Mouse (Mus musculus) heart, postnatal 0 days (tissue): ENCODE measurements around the gene Ubash3a. TPM values are rescaled to one million over a fixed set of nuclear protein-coding genes. Genes with fewer than 3 reads are reported as not detected.

Experiments
- ATAC-seq: fragments of 200-750 bp; cut with Nextera tagmentation; 2 replicates; pipeline ENCODE4 v1.8.0; 2017; ENCODE audit warnings: low read depth, moderate number of reproducible peaks, moderate library complexity; ENCODE audit not compliant: insufficient read depth
- DNase-seq: peaks from one replicate; pipeline ENCODE4 v3.0.0-alpha.2; 2016; ENCODE audit warnings: low spot score
- H3K27ac ChIP-seq: fragments of 300-500 bp; sonication (generic); 2 replicates; pipeline ENCODE4 v1.5.1; 2014; ENCODE audit warnings: low read depth, mild to moderate bottlenecking
- H3K27me3 ChIP-seq: fragments of 300-500 bp; sonication (generic); 2 replicates; pipeline ENCODE4 v1.6.1; 2014; ENCODE audit warnings: low read length, mixed read lengths; ENCODE audit not compliant: control insufficient read depth, insufficient read depth
- H3K36me3 ChIP-seq: fragments of 300-500 bp; sonication (generic); replicated peaks from 2 replicates; pipeline ENCODE4 v1.6.1; 2014; ENCODE audit warnings: low read length, mixed read lengths; ENCODE audit not compliant: control insufficient read depth, insufficient read depth
- H3K4me1 ChIP-seq: fragments of 300-500 bp; sonication (generic); 2 replicates; pipeline ENCODE4 v1.6.1; 2014; ENCODE audit warnings: antibody characterized with exemption; ENCODE audit not compliant: control insufficient read depth, insufficient read depth
- H3K4me2 ChIP-seq: fragments of 300-500 bp; sonication (generic); 2 replicates; pipeline ENCODE4 v1.6.1; 2014; ENCODE audit warnings: low read depth, mild to moderate bottlenecking, low read length, moderate library complexity
- H3K4me3 ChIP-seq: fragments of 300-500 bp; sonication (generic); 2 replicates; pipeline ENCODE4 v1.5.1; 2014; ENCODE audit warnings: low read depth, low read length
- H3K9ac ChIP-seq: fragments of 300-500 bp; sonication (generic); replicated peaks from 2 replicates; pipeline ENCODE4 v1.6.1; 2014; ENCODE audit warnings: low read depth, low read length, mixed read lengths
- H3K9me3 ChIP-seq: fragments of 300-500 bp; sonication (generic); replicated peaks from 2 replicates; pipeline ENCODE4 v1.6.1; 2016; ENCODE audit warnings: low read length; ENCODE audit not compliant: control insufficient read depth
- CTCF ChIP-seq: IDR thresholded peaks from 2 replicates; pipeline ENCODE4 v1.5.1; 2016; ENCODE audit warnings: antibody characterized with exemption, control low read depth, low read depth
- EP300 ChIP-seq: IDR thresholded peaks from 2 replicates; pipeline ENCODE4 v1.6.1; 2016; ENCODE audit warnings: antibody characterized with exemption, low read depth
- WGBS: fragments of 180-500 bp; shearing (Covaris S2); extraction: QIAGEN DNeasy Blood & Tissue Kit; methylation state at CpG from one replicate; pipeline ENCODE4 v1.1.7; 2014; 5-methylcytosine and 5-hydroxymethylcytosine counted together
- polyA plus RNA-seq: library from polyadenylated mRNA; unstranded; fragments of >200 nt; fragmentation: Nextera tagmentation; extraction: Ambion mirVana; gene quantifications from 2 replicates; pipeline ENCODE4 v1.2.1, GENCODE M21; 2015
- total RNA-seq: library from RNA; depleted of rRNA; stranded (reverse); fragments of >200 nt; gene quantifications from 2 replicates; pipeline ENCODE4 v1.2.3, GENCODE M21; 2014; ENCODE audit warnings: low replicate concordance

The Ubash3a gene
- total and polyA plus RNA-seq, 2 experiments from 2014 or later: 0.20 TPM; not detected in 1

- Histone ChIP-seq H3K27ac (no peak overlapping the region), H3K27me3 (0 out of 2 replicates have a peak, but pooled peaks cover 4% of the 10 kb centered on the region), H3K4me1 (no peaks in the 10 kb centered on the region), H3K4me2 (no peak overlapping the region), H3K9ac (no peak overlapping the region), H3K4me3 (no peak overlapping the region), H3K36me3 (no peaks in the 10 kb centered on the region), H3K9me3 (no peaks in the 10 kb centered on the region)
- TF ChIP-seq EP300 (no peak), CTCF (peak; percentile 87)
- DNase-seq (peak; percentile 63), ATAC-seq (peak; percentile 47; the same call in 1 of the 2 replicates)
- 12% methylated on average over 4 of the region's 4 CpGs for WGBS
Observed at GRCm38 (mm10) chr17:31187370-31187769, 20.3 kb upstream of the Ubash3a start.

GRCm38 (mm10) chr17:31191825-31192224 lies 15.8 kb upstream of the Ubash3a start:
- no peak for DNase-seq
- Histone ChIP-seq H3K9me3 (no peaks in the 10 kb centered on the region), H3K36me3 (no peaks in the 10 kb centered on the region), H3K4me3 (no peak overlapping the region), H3K9ac (no peak overlapping the region), H3K27me3 (0 out of 2 replicates have a peak, but pooled peaks cover 4% of the 10 kb centered on the region), H3K27ac (no peak overlapping the region), H3K4me2 (no peak overlapping the region), H3K4me1 (no peaks in the 10 kb centered on the region)
- 79% methylated on average over 8 of the region's 8 CpGs for WGBS
- no peak for TF ChIP-seq CTCF
- TF ChIP-seq EP300: no peak
- no peak for ATAC-seq

- no peaks in the 10 kb centered on the region for H3K9me3 ChIP-seq
- 39% methylated on average over 2 of the region's 2 CpGs for WGBS
- TF ChIP-seq CTCF: no peak
- TF ChIP-seq EP300: no peak
Observed at GRCm38 (mm10) chr17:31192663-31193062, 15.0 kb upstream of the Ubash3a start.

GRCm38 (mm10) chr17:31193360-31193759 lies 14.3 kb upstream of the Ubash3a start:
- H3K4me1 ChIP-seq: no peaks in the 10 kb centered on the region
- no peaks in the 10 kb centered on the region for H3K36me3 ChIP-seq
- no peak overlapping the region for H3K4me2 ChIP-seq
- ATAC-seq (no peak), DNase-seq (no peak)
- no peak overlapping the region for H3K27ac ChIP-seq
- no peak overlapping the region for H3K4me3 ChIP-seq
- TF ChIP-seq CTCF (no peak), EP300 (no peak)
- no peaks in the 10 kb centered on the region for H3K9me3 ChIP-seq
- H3K9ac ChIP-seq: no peak overlapping the region
- 70% methylated on average over 9 of the region's 9 CpGs for WGBS
- 0 out of 2 replicates have a peak, but pooled peaks cover under 1% of the 10 kb centered on the region for H3K27me3 ChIP-seq

More at GRCm38 (mm10) chr17:31192663-31193062, 15.0 kb upstream of the Ubash3a start:
- Histone ChIP-seq H3K27me3 (0 out of 2 replicates have a peak, but pooled peaks cover 4% of the 10 kb centered on the region), H3K9ac (no peak overlapping the region), H3K4me2 (no peak overlapping the region), H3K4me1 (no peaks in the 10 kb centered on the region), H3K36me3 (no peaks in the 10 kb centered on the region), H3K27ac (no peak overlapping the region), H3K4me3 (no peak overlapping the region)
- ATAC-seq: no peak
- no peak for DNase-seq

- Histone ChIP-seq H3K9me3 (no peaks in the 10 kb centered on the region), H3K4me2 (no peak overlapping the region), H3K4me3 (no peak overlapping the region), H3K4me1 (no peaks in the 10 kb centered on the region), H3K27ac (no peak overlapping the region), H3K27me3 (no peaks in the 10 kb centered on the region), H3K9ac (no peak overlapping the region), H3K36me3 (no peaks in the 10 kb centered on the region)
- 59% methylated on average over 6 of the region's 6 CpGs for WGBS
- TF ChIP-seq EP300 (no peak), CTCF (no peak)
- ATAC-seq (no peak), DNase-seq (no peak)
Observed at GRCm38 (mm10) chr17:31195207-31195606, 12.5 kb upstream of the Ubash3a start.

GRCm38 (mm10) chr17:31196283-31196682 lies 11.4 kb upstream of the Ubash3a start:
- no peaks in the 10 kb centered on the region for H3K4me1 ChIP-seq
- H3K9ac ChIP-seq: no peak overlapping the region
- no peak overlapping the region for H3K4me2 ChIP-seq
- no peaks in the 10 kb centered on the region for H3K36me3 ChIP-seq
- no peaks in the 10 kb centered on the region for H3K27me3 ChIP-seq
- H3K27ac ChIP-seq: no peak overlapping the region
- no peaks in the 10 kb centered on the region for H3K9me3 ChIP-seq
- TF ChIP-seq CTCF (no peak), EP300 (no peak)
- 83% methylated on average over 7 of the region's 7 CpGs for WGBS
- no peak for DNase-seq
- no peak overlapping the region for H3K4me3 ChIP-seq
- no peak for ATAC-seq
